Mouse (Mus musculus): ENCODE results near the gene Sprr2a1. TPM values are rescaled to one million over a fixed set of nuclear protein-coding genes. Genes with fewer than 3 reads are reported as not detected.

The Sprr2a1 gene
- 34.0 and 52.2 TPM in 2 replicates for polyA plus RNA-seq (2012; rRNA removed; ENCODE audit: low replicate concordance)

GRCm38 (mm10) chr3:92215569-92215968, at the start of gene Sprr2a1, which contains the start of gene Sprr2a2:
Sprr2a1 (plus strand) TSS chr3:92215799.
Sprr2a2 (plus strand) TSS chr3:92215920.

Other genes starting within 250 kb of the Sprr2a1 start
- not detected in 2 replicates for gene Pglyrp3, start 201.2 kb upstream of the Sprr2a1 start, polyA plus RNA-seq (2012; rRNA removed; ENCODE audit: low replicate concordance)
- 0.50 TPM in 1 of 2 replicates, not detected in the other for gene Lor, start 132.7 kb upstream of the Sprr2a1 start, polyA plus RNA-seq (2012; rRNA removed; ENCODE audit: low replicate concordance)
- gene Prr9, start 91.9 kb upstream of the Sprr2a1 start, polyA plus RNA-seq (2012; rRNA removed; ENCODE audit: low replicate concordance) = not detected in 2 replicates
- not detected in 2 replicates for gene Lelp1, start 73.1 kb upstream of the Sprr2a1 start, polyA plus RNA-seq (2012; rRNA removed; ENCODE audit: low replicate concordance)
- gene Sprr2a2, start 121 bp downstream of the Sprr2a1 start, polyA plus RNA-seq (2012; rRNA removed; ENCODE audit: low replicate concordance) = 17,497 and 20,971 TPM in 2 replicates
- gene Sprr2a3, start 69.6 kb downstream of the Sprr2a1 start, polyA plus RNA-seq (2012; rRNA removed; ENCODE audit: low replicate concordance) = 128 and 424 TPM in 2 replicates
- gene Sprr2b, start 100.8 kb downstream of the Sprr2a1 start, polyA plus RNA-seq (2012; rRNA removed; ENCODE audit: low replicate concordance) = not detected in 2 replicates
- gene Sprr2d, start 123.3 kb downstream of the Sprr2a1 start, polyA plus RNA-seq (2012; rRNA removed; ENCODE audit: low replicate concordance) = not detected in 2 replicates
- gene Sprr2e, start 136.3 kb downstream of the Sprr2a1 start, polyA plus RNA-seq (2012; rRNA removed; ENCODE audit: low replicate concordance) = not detected in 2 replicates
- gene Sprr2f, start 149.4 kb downstream of the Sprr2a1 start, polyA plus RNA-seq (2012; rRNA removed; ENCODE audit: low replicate concordance) = not detected in 2 replicates
- gene Sprr2h, start 169.9 kb downstream of the Sprr2a1 start, polyA plus RNA-seq (2012; rRNA removed; ENCODE audit: low replicate concordance) = not detected in 2 replicates
- gene Sprr2i, start 192.2 kb downstream of the Sprr2a1 start, polyA plus RNA-seq (2012; rRNA removed; ENCODE audit: low replicate concordance) = not detected in 2 replicates
- gene Sprr2j-ps, start 202.3 kb downstream of the Sprr2a1 start, polyA plus RNA-seq (2012; rRNA removed; ENCODE audit: low replicate concordance) = not detected in 2 replicates
- gene Gm9774, start 213.6 kb downstream of the Sprr2a1 start, polyA plus RNA-seq (2012; rRNA removed; ENCODE audit: low replicate concordance) = 10.1 and 10.8 TPM in 2 replicates
- gene Sprr2k, start 216.8 kb downstream of the Sprr2a1 start, polyA plus RNA-seq (2012; rRNA removed; ENCODE audit: low replicate concordance) = not detected in 2 replicates
- not detected in 2 replicates for gene Sprr1b, start 223.0 kb downstream of the Sprr2a1 start, polyA plus RNA-seq (2012; rRNA removed; ENCODE audit: low replicate concordance)
- 0.33 TPM in 1 of 2 replicates, not detected in the other for gene Sprr3, start 242.9 kb downstream of the Sprr2a1 start, polyA plus RNA-seq (2012; rRNA removed; ENCODE audit: low replicate concordance)

All from duodenum, adult 2 months (tissue).